Mouse (Mus musculus): ENCODE results near the gene Cmtm8.

The Cmtm8 gene

GRCm38 (mm10) chr9:114760353-114760752 lies 83.6 kb downstream of the Cmtm8 start:
- DNase-seq (ENCODE audit: extremely low read depth, insufficient read length, low spot score) = no peak

- DNase-seq (ENCODE audit: extremely low read depth, insufficient read length, low spot score) = no peak
Observed at GRCm38 (mm10) chr9:114759886-114760285, 84.1 kb downstream of the Cmtm8 start.

GRCm38 (mm10) chr9:114758801-114759200 lies 85.2 kb downstream of the Cmtm8 start:
- no peak for DNase-seq (ENCODE audit: extremely low read depth, insufficient read length, low spot score)

- no peak for DNase-seq (ENCODE audit: extremely low read depth, insufficient read length, low spot score)
Observed at GRCm38 (mm10) chr9:114758272-114758671, 85.7 kb downstream of the Cmtm8 start.

GRCm38 (mm10) chr9:114752863-114753484 lies 91.0 kb downstream of the Cmtm8 start:
- DNase-seq (ENCODE audit: extremely low read depth, insufficient read length, low spot score) = peak; percentile 97

- no peak for DNase-seq (ENCODE audit: extremely low read depth, insufficient read length, low spot score)
Observed at GRCm38 (mm10) chr9:114752311-114752710, 91.6 kb downstream of the Cmtm8 start.

- no peak for DNase-seq (ENCODE audit: extremely low read depth, insufficient read length, low spot score)
Observed at GRCm38 (mm10) chr9:114751582-114751981, 92.4 kb downstream of the Cmtm8 start.

- DNase-seq (ENCODE audit: extremely low read depth, insufficient read length, low spot score) = no peak
Observed at GRCm38 (mm10) chr9:114747466-114747865, 96.5 kb downstream of the Cmtm8 start.

- DNase-seq (ENCODE audit: extremely low read depth, insufficient read length, low spot score) = no peak
Observed at GRCm38 (mm10) chr9:114747012-114747411, 96.9 kb downstream of the Cmtm8 start.

- DNase-seq (ENCODE audit: extremely low read depth, insufficient read length, low spot score) = no peak
Observed at GRCm38 (mm10) chr9:114745654-114746053, 98.3 kb downstream of the Cmtm8 start.

- no peak for DNase-seq (ENCODE audit: extremely low read depth, insufficient read length, low spot score)
Observed at GRCm38 (mm10) chr9:114745163-114745562, 98.8 kb downstream of the Cmtm8 start.

- DNase-seq (ENCODE audit: extremely low read depth, insufficient read length, low spot score) = no peak
Observed at GRCm38 (mm10) chr9:114742731-114743130, 101.2 kb downstream of the Cmtm8 start.

- no peak for DNase-seq (ENCODE audit: extremely low read depth, insufficient read length, low spot score)
Observed at GRCm38 (mm10) chr9:114740336-114740735, 103.6 kb downstream of the Cmtm8 start.
